Mouse (Mus musculus): ENCODE data around the gene Catsperg1. TPM values are rescaled to one million over a fixed set of nuclear protein-coding genes. Genes with fewer than 3 reads are reported as not detected.

The Catsperg1 gene
- polyA plus RNA-seq, 1 experiment from 2014 or later, result 5.8 TPM

- no peaks in the 10 kb centered on the region for H3K36me3 ChIP-seq (ENCODE audit: control insufficient read depth, insufficient read depth, low read length)
- H3K4me3 ChIP-seq (ENCODE audit: low read depth, low read length), result peak within 1 kb of the TSS; percentile 28
- no peak for ATAC-seq
- 3% methylated on average over 16 of the region's 20 CpGs for WGBS
- no peak within 1 kb of the TSS for H3K27ac ChIP-seq (ENCODE audit: low read length)
- H3K9ac ChIP-seq (ENCODE audit: low read depth, low read length), result peak within 1 kb of the TSS; percentile 48; the same call in 1 of the 2 replicates
- peaks cover 3% of the 10 kb centered on the region for H3K27me3 ChIP-seq (ENCODE audit: control insufficient read depth, insufficient read depth, low read depth, low read length)
- peak within 1 kb of the TSS; percentile 58 for H3K4me2 ChIP-seq (ENCODE audit: low read length)
- no peaks in the 10 kb centered on the region for H3K9me3 ChIP-seq (replicated peaks; ENCODE audit: control insufficient read depth, low read length, poor library complexity, severe bottlenecking)
- H3K4me1 ChIP-seq (ENCODE audit: control insufficient read depth, insufficient read depth, low read length), result peaks cover 5% of the 10 kb centered on the region; the same call in 1 of the 2 replicates
These were observed 79.0 kb downstream of the Catsperg1 start, which contains the start of gene Rasgrp4 for GRCm38 (mm10) chr7:29134693-29135386. Gene Rasgrp4 (plus strand): TSS chr7:29134851.

GRCm38 (mm10) chr7:29134230-29134629 lies 79.6 kb downstream of the Catsperg1 start:
- WGBS, result 3% methylated on average over 4 of the region's 4 CpGs
- no peak for ATAC-seq
- Histone ChIP-seq H3K4me3 (ENCODE audit: low read depth, low read length) (peak overlapping the region; percentile 28; the same call in 1 of the 2 replicates), H3K36me3 (ENCODE audit: control insufficient read depth, insufficient read depth, low read length) (no peaks in the 10 kb centered on the region), H3K9me3 (replicated peaks; ENCODE audit: control insufficient read depth, low read length, poor library complexity, severe bottlenecking) (no peaks in the 10 kb centered on the region), H3K9ac (ENCODE audit: low read depth, low read length) (0 out of 2 replicates have a peak overlapping the region, but pooled peaks have one; percentile 48), H3K4me2 (ENCODE audit: low read length) (peak overlapping the region; percentile 58), H3K4me1 (ENCODE audit: control insufficient read depth, insufficient read depth, low read length) (peaks cover 5% of the 10 kb centered on the region; the same call in 1 of the 2 replicates), H3K27me3 (ENCODE audit: control insufficient read depth, insufficient read depth, low read depth, low read length) (peaks cover 3% of the 10 kb centered on the region), H3K27ac (ENCODE audit: low read length) (no peak overlapping the region)

Other genes starting within 250 kb of the Catsperg1 start
- gene Eif3k, start 232.2 kb downstream of the Catsperg1 start, polyA plus RNA-seq (2015; fragmentation: Nextera tagmentation; extraction: Ambion mirVana), result 279 TPM in 2 replicates
- gene Map4k1, start 232.0 kb downstream of the Catsperg1 start, polyA plus RNA-seq (2015; fragmentation: Nextera tagmentation; extraction: Ambion mirVana), result 11.8 and 13.2 TPM in 2 replicates
- gene Ryr1, start 88.9 kb downstream of the Catsperg1 start, polyA plus RNA-seq (2015; fragmentation: Nextera tagmentation; extraction: Ambion mirVana), result 11.3 and 14.4 TPM in 2 replicates
- gene Rasgrp4, start 79.2 kb downstream of the Catsperg1 start, polyA plus RNA-seq (2015; fragmentation: Nextera tagmentation; extraction: Ambion mirVana), result 0.83 and 1.0 TPM in 2 replicates
- 23.7 and 28.3 TPM in 2 replicates for gene Fam98c, start 57.8 kb downstream of the Catsperg1 start, polyA plus RNA-seq (2015; fragmentation: Nextera tagmentation; extraction: Ambion mirVana)
- 0.54 and 1.1 TPM in 2 replicates for gene Ggn, start 43.8 kb downstream of the Catsperg1 start, polyA plus RNA-seq (2015; fragmentation: Nextera tagmentation; extraction: Ambion mirVana)
- gene Spred3, start 43.6 kb downstream of the Catsperg1 start, polyA plus RNA-seq (2015; fragmentation: Nextera tagmentation; extraction: Ambion mirVana), result 10.7 TPM in 2 replicates
- gene Psmd8, start 33.3 kb downstream of the Catsperg1 start, polyA plus RNA-seq (2015; fragmentation: Nextera tagmentation; extraction: Ambion mirVana), result 287 TPM in 2 replicates
- 1.1 and 1.7 TPM in 2 replicates for gene Kcnk6, start 18.5 kb upstream of the Catsperg1 start, polyA plus RNA-seq (2015; fragmentation: Nextera tagmentation; extraction: Ambion mirVana)
- 95.7 and 109 TPM in 2 replicates for gene Yif1b, start 24.3 kb upstream of the Catsperg1 start, polyA plus RNA-seq (2015; fragmentation: Nextera tagmentation; extraction: Ambion mirVana)
- 0.46 and 1.5 TPM in 2 replicates for gene 2200002D01Rik, start 34.4 kb upstream of the Catsperg1 start, polyA plus RNA-seq (2015; fragmentation: Nextera tagmentation; extraction: Ambion mirVana)
- 81.2 and 89.7 TPM in 2 replicates for gene Spint2, start 67.9 kb upstream of the Catsperg1 start, polyA plus RNA-seq (2015; fragmentation: Nextera tagmentation; extraction: Ambion mirVana)
- 2.5 and 2.7 TPM in 2 replicates for gene Ppp1r14a, start 75.3 kb upstream of the Catsperg1 start, polyA plus RNA-seq (2015; fragmentation: Nextera tagmentation; extraction: Ambion mirVana)
- 223 and 226 TPM in 2 replicates for gene Dpf1, start 89.9 kb upstream of the Catsperg1 start, polyA plus RNA-seq (2015; fragmentation: Nextera tagmentation; extraction: Ambion mirVana)